Mouse (Mus musculus): ENCODE results near the gene Kank2.

DNA sequence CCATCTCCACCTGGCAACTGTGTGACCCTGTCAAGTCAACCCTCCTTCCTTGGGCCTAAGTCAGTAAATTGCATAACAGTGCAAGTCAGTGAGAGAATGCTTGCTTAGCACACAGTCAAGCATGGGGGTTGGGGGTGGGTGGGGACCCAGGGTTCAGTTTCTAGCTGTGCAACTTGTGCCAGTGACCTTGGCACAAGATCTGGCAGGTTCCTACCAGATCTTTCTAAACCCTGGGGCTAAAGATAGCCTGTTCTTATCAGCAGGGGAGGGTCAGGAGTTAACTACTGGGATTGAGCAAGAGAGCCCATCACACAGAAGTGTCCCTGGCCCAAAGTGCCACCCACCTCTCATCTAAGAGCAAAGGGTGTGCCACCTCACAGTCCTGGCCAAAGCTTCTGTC is 36.4 kb downstream of the Kank2 start:
- TF ChIP-seq CTCF (IDR thresholded peaks at IDR 0.05; ENCODE audit: extremely low read depth, insufficient read depth, insufficient read length, insufficient replicate concordance): no peak
- no peak for TF ChIP-seq POLR2A (IDR thresholded peaks at IDR 0.05; ENCODE audit: low read depth, low read length)
